Mouse (Mus musculus): ENCODE measurements around the gene Pcnx. TPM values are rescaled to one million over a fixed set of nuclear protein-coding genes. Genes with fewer than 3 reads are reported as not detected.

Pcnx gene
- polyA plus RNA-seq, 1 experiment: 11.5 TPM

Other genes starting within 250 kb of the Pcnx start
- 3.1 and 3.7 TPM in 2 replicates for gene Ttc9, start 228.8 kb upstream of the Pcnx start, polyA plus RNA-seq (2012; ENCODE audit: insufficient read depth, low replicate concordance)
- gene Map3k9, start 78.8 kb upstream of the Pcnx start, polyA plus RNA-seq (2012; ENCODE audit: insufficient read depth, low replicate concordance): 0.48 TPM in 1 of 2 replicates, not detected in the other

All from megakaryocyte, embryonic 14.5 days (primary cell).